Mouse (Mus musculus): Measurements from ENCODE around the gene Nckap5. TPM values are rescaled to one million over a fixed set of nuclear protein-coding genes. Genes with fewer than 3 reads are reported as not detected.

The Nckap5 gene
- polyA plus RNA-seq, 1 experiment from 2014 or later: 6.9 TPM

DNA sequence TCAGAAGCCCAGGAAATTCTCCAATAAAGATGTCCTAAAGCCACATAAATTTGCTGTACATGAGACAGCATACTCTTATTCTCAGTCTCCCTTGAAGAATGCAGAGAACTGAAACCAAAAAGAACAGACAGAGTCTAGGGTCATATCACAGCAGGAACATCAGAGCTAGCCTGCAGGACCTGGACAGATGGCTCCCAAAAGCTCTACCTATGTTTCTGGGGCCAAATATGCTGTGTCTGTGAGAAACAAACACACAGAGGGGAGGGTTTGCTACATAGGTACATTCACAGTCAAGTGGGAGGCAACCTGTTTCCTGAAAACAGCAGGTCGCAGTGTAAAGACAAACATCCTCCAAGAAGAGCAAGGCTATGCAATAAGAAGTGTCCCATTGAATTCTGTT, 509.9 kb downstream of the Nckap5 start:
- no peak overlapping the region for H3K4me3 ChIP-seq
- H3K36me3 ChIP-seq (replicated peaks): no peaks in the 10 kb centered on the region
- H3K4me1 ChIP-seq: no peaks in the 10 kb centered on the region
- no peak overlapping the region for H3K27ac ChIP-seq (replicated peaks)
- no peak for DNase-seq (ENCODE audit: low spot score)
- H3K9me3 ChIP-seq: no peaks in the 10 kb centered on the region
- WGBS: 80% methylated on average over 1 of the region's 1 CpGs
- H3K27me3 ChIP-seq (replicated peaks; ENCODE audit: low read depth, poor library complexity, severe bottlenecking): no peaks in the 10 kb centered on the region

DNA sequence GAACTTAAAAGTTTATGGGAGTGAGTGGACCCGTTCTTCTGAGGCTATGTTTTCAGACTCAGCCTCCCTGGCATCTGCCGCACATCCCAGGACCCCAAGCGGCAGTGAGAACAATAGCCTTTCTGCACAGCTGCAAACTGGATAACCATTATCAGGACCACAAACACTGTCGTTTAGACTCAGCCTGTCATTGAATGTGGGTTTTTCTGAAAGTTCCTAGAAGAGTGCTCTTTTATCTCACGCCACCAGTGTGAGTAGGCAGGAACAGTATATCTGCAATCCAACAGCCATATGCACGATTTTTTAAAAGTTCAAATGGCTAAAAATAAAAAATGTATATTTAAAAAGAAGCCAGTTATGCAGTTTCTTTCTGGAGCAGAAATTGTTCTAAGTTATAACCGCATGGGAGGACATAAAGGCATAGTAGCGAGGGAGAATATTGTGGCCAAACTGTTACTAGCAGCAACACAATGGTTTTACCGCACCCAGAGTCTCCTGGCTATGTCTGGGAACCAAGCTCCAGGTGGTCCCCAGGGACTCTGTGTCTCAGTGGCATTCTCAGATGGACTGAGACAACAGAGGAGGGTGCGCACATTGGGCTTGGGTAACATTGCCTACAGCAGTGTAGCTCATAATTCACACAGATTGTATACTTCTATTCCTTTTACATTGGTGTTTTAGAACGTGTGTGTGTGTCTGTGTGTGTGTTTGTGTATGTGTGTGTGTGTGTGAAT, 512.6 kb downstream of the Nckap5 start:
- no peak overlapping the region for H3K4me3 ChIP-seq
- H3K27ac ChIP-seq (replicated peaks): no peak overlapping the region
- no peaks in the 10 kb centered on the region for H3K36me3 ChIP-seq (replicated peaks)
- no peak for DNase-seq (ENCODE audit: low spot score)
- H3K9me3 ChIP-seq: no peaks in the 10 kb centered on the region
- H3K4me1 ChIP-seq: no peaks in the 10 kb centered on the region
- WGBS: 74% methylated on average over 11 of the region's 11 CpGs
- H3K27me3 ChIP-seq (replicated peaks; ENCODE audit: low read depth, poor library complexity, severe bottlenecking): no peaks in the 10 kb centered on the region

DNA sequence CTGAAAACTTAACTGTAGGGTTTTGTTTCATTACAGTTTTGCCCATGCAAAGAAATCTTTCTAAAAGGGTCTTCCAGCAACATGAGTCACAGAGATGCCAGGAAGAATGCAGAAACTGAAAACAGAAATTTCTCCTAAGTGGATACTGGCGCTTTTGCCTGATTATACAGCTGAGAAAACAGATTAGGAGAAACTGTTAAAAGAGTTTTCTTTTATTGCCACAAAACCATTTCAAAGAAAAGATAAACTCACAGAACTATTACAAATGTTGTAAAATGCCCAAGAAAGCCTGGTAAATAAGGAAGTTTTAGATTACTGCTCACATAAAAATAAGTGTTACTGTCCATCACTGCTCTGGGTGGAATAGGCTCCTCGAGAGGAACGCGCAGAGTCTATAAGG, 513.3 kb downstream of the Nckap5 start:
- DNase-seq (ENCODE audit: low spot score): no peak
- Histone ChIP-seq H3K4me1 (no peaks in the 10 kb centered on the region), H3K4me3 (no peak overlapping the region), H3K36me3 (replicated peaks) (no peaks in the 10 kb centered on the region), H3K27ac (replicated peaks) (no peak overlapping the region), H3K27me3 (replicated peaks; ENCODE audit: low read depth, poor library complexity, severe bottlenecking) (no peaks in the 10 kb centered on the region), H3K9me3 (no peaks in the 10 kb centered on the region)
- WGBS: 87% methylated on average over 4 of the region's 4 CpGs

DNA sequence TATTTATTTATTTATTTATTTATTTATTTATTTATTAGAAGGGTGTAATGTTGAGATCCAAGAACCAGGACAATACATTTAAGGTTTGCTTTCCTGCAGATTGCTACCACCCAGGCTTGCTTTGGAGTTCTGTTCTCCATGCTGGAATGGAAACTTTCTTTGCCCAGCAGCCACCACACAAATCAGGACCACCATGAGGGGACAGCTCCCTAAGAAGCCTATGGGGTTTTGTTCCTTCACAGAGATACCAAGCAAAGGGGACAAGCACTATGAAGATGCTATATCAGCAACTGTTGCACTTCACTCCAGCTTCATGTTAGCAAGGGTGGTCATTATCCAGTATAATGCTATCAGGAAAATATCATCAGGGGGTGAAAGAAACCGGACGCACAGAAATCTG, 513.7 kb downstream of the Nckap5 start:
- DNase-seq (ENCODE audit: low spot score): peak; percentile 58
- Histone ChIP-seq H3K36me3 (replicated peaks) (no peaks in the 10 kb centered on the region), H3K27me3 (replicated peaks; ENCODE audit: low read depth, poor library complexity, severe bottlenecking) (no peaks in the 10 kb centered on the region), H3K9me3 (no peaks in the 10 kb centered on the region), H3K27ac (replicated peaks) (no peak overlapping the region), H3K4me3 (no peak overlapping the region), H3K4me1 (no peaks in the 10 kb centered on the region)
- 85% methylated on average over 2 of the region's 2 CpGs for WGBS

DNA sequence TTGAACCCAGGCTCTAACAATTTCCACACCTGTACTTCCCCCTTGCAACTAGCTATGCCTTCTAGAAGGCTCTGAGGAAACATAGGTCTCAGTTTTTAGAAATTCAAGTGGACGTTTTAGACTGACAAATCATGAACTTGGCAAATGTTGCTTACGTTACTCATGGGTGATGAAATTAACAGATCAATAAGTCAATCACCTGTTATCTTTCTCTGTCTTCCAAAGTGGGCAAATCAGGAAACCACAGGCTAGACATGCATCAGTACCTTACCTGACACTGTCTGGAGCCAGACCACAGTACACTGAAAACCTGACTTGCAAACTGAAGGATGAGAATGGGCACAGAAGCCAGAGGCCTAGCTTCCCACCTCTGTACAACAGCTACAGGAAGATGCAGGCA, 529.5 kb downstream of the Nckap5 start:
- Histone ChIP-seq H3K4me3 (no peak overlapping the region), H3K4me1 (no peaks in the 10 kb centered on the region), H3K36me3 (replicated peaks) (no peaks in the 10 kb centered on the region), H3K9me3 (no peaks in the 10 kb centered on the region), H3K27me3 (replicated peaks; ENCODE audit: low read depth, poor library complexity, severe bottlenecking) (no peaks in the 10 kb centered on the region), H3K27ac (replicated peaks) (no peak overlapping the region)
- WGBS: 88% methylated on average over 2 of the region's 2 CpGs
- DNase-seq (ENCODE audit: low spot score): no peak

DNA sequence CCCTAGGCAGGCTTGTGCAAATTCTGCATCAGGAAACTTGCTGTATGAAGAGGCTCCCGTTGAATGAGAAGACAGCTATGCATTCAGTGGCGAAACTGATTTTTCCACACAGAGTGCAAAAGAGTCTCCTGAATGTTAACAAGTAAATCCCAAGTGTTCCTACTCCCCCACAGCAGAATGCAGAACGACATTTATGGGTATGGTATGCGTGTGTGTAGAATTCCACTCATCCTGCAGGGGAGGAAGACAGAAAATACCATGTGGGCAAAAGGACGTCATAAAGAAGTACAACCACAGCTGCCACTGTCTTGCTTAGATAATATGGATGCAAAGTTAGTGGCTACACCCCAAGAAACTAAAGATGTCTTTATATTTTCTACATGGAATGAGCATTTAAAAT, 565.7 kb downstream of the Nckap5 start:
- H3K4me3 ChIP-seq: no peak overlapping the region
- 84% methylated on average over 5 of the region's 5 CpGs for WGBS
- no peaks in the 10 kb centered on the region for H3K4me1 ChIP-seq
- no peaks in the 10 kb centered on the region for H3K27me3 ChIP-seq (replicated peaks; ENCODE audit: low read depth, poor library complexity, severe bottlenecking)
- H3K36me3 ChIP-seq (replicated peaks): no peaks in the 10 kb centered on the region
- H3K27ac ChIP-seq (replicated peaks): no peak overlapping the region
- DNase-seq (ENCODE audit: low spot score): no peak
- H3K9me3 ChIP-seq: no peaks in the 10 kb centered on the region

DNA sequence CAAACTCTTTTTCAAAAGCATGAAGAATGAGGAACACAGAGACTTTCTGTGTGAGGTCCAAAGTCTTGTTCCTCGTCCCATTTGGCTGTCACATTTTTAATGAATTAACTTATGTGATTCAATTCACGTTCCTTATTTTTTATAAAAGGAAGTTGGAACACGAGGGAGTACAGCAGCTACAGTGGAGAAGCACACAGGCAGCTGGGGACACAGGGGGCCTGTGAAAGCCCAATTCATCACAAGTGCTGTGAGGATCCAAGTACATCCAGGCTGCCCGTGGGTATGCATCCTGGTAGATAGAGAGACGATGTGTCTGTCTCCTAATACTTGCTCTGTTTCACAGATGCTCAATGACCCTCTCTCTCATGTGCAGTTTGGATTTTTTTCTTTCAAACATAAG, 576.2 kb downstream of the Nckap5 start:
- H3K4me3 ChIP-seq: no peak overlapping the region
- no peak overlapping the region for H3K27ac ChIP-seq (replicated peaks)
- no peak for DNase-seq (ENCODE audit: low spot score)
- H3K27me3 ChIP-seq (replicated peaks; ENCODE audit: low read depth, poor library complexity, severe bottlenecking): no peaks in the 10 kb centered on the region
- no peaks in the 10 kb centered on the region for H3K36me3 ChIP-seq (replicated peaks)
- 84% methylated on average over 5 of the region's 5 CpGs for WGBS
- no peaks in the 10 kb centered on the region for H3K4me1 ChIP-seq
- no peaks in the 10 kb centered on the region for H3K9me3 ChIP-seq

DNA sequence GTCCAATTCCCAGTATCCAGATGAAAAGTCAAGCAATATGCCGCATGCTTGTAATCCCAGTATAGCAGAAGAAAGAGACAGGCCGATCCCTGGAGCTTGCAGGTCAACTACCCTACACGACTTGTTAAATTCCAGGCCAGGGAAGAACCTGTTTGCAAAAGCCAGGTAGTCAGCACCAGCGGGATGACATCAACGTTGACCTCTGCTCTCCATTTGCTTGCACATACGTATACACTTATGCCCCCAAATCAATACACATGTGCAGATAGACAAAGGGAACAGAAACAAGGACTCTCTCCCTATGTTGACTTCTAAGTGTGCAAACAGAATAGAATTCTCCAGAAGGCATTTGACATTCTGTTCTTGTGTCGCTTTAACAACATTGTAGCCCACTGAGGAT, 576.7 kb downstream of the Nckap5 start:
- H3K9me3 ChIP-seq: no peaks in the 10 kb centered on the region
- no peaks in the 10 kb centered on the region for H3K36me3 ChIP-seq (replicated peaks)
- no peak overlapping the region for H3K27ac ChIP-seq (replicated peaks)
- WGBS: 89% methylated on average over 7 of the region's 7 CpGs
- H3K4me1 ChIP-seq: no peaks in the 10 kb centered on the region
- no peaks in the 10 kb centered on the region for H3K27me3 ChIP-seq (replicated peaks; ENCODE audit: low read depth, poor library complexity, severe bottlenecking)
- H3K4me3 ChIP-seq: no peak overlapping the region
- DNase-seq (ENCODE audit: low spot score): no peak

DNA sequence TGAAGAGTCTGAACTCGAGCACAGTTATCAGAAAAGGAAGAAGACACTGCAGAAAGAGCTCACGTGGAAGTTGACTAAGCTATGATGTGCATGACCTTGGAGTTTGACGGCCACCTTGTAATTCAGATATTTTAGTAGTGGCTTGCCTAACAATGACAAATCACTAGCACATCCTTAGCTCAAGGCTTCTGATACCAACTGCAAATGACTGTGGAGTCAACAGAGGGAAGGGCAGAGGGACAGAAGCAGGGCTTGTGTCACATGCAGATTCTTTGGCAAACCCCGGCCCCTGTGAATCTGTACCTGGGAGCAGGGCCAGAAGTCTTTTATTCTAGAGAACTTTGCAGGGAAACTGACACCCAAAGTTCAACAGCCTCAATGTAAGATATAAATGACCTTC, 597.4 kb downstream of the Nckap5 start:
- H3K9me3 ChIP-seq: no peaks in the 10 kb centered on the region
- 88% methylated on average over 4 of the region's 4 CpGs for WGBS
- H3K27ac ChIP-seq (replicated peaks): no peak overlapping the region
- no peaks in the 10 kb centered on the region for H3K4me1 ChIP-seq
- no peaks in the 10 kb centered on the region for H3K27me3 ChIP-seq (replicated peaks; ENCODE audit: low read depth, poor library complexity, severe bottlenecking)
- no peak overlapping the region for H3K4me3 ChIP-seq
- no peak for DNase-seq (ENCODE audit: low spot score)
- no peaks in the 10 kb centered on the region for H3K36me3 ChIP-seq (replicated peaks)

DNA sequence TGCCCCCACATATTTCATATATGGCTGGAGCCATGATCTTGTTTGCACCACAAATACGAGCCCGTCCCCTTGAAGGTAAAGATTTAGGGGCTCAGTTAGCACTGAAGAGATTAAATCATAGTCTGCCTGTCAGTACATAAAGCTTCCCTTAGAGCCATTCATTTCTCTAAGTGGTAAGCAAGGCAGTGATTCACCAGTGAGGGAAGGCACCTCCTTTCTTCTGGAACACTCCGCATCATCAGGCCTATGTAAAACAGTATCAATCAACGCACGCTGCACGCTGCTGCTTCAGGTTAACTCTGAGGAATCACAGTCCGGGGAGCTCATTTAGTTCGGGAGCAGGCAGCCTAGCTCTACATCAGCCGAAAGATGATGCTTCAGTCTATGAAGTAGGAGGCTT, 599.4 kb downstream of the Nckap5 start:
- Histone ChIP-seq H3K27ac (replicated peaks) (no peak overlapping the region), H3K9me3 (no peaks in the 10 kb centered on the region), H3K4me3 (no peak overlapping the region), H3K27me3 (replicated peaks; ENCODE audit: low read depth, poor library complexity, severe bottlenecking) (no peaks in the 10 kb centered on the region), H3K36me3 (replicated peaks) (no peaks in the 10 kb centered on the region), H3K4me1 (no peaks in the 10 kb centered on the region)
- no peak for DNase-seq (ENCODE audit: low spot score)
- 79% methylated on average over 9 of the region's 9 CpGs for WGBS

DNA sequence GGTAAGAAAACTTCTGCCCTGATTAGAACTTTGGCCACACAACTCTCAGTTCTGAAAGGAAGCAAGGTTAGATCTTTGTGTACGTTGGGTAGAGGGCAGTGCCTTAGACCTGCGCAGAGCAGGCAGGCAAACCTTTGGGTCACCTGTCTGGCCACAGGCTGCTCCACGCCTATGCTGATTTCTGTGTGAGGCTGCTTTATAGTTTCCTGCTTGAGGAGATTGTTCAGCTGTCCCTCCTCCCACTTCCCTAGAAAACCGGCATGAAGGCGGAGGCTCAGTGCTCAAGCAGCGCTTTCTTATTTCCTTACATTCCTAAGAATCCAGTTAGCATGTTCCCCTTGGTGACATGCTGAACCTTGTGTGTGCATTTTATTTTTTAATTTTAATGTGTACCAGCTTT, 620.4 kb downstream of the Nckap5 start:
- no peaks in the 10 kb centered on the region for H3K4me1 ChIP-seq
- H3K9me3 ChIP-seq: no peaks in the 10 kb centered on the region
- H3K27me3 ChIP-seq (replicated peaks; ENCODE audit: low read depth, poor library complexity, severe bottlenecking): no peaks in the 10 kb centered on the region
- H3K36me3 ChIP-seq (replicated peaks): no peaks in the 10 kb centered on the region
- WGBS: 84% methylated on average over 6 of the region's 6 CpGs
- no peak overlapping the region for H3K4me3 ChIP-seq
- DNase-seq (ENCODE audit: low spot score): no peak
- no peak overlapping the region for H3K27ac ChIP-seq (replicated peaks)

DNA sequence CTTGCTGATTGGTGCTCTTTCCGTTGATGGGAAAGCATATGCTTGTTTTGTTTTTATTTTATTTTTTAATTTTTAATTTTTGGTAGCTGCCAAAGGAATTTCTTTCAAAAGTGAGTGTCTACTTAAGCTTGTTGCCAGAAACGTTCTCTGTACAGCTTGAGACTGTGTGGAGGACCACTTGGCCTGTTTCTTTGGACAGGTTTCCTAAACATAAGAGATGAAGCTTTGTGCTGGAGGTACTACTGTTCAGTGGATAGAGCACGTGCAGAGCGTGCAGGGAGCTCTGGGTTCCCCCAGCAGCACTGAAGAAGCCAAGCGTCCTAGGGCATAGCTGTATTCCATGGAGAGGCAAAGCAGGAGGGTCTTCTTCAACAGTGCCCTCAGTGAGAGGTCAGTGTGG, 620.9 kb downstream of the Nckap5 start:
- Histone ChIP-seq H3K4me3 (no peak overlapping the region), H3K9me3 (no peaks in the 10 kb centered on the region), H3K27me3 (replicated peaks; ENCODE audit: low read depth, poor library complexity, severe bottlenecking) (no peaks in the 10 kb centered on the region), H3K36me3 (replicated peaks) (no peaks in the 10 kb centered on the region), H3K27ac (replicated peaks) (no peak overlapping the region), H3K4me1 (no peaks in the 10 kb centered on the region)
- 88% methylated on average over 5 of the region's 5 CpGs for WGBS
- DNase-seq (ENCODE audit: low spot score): no peak

DNA sequence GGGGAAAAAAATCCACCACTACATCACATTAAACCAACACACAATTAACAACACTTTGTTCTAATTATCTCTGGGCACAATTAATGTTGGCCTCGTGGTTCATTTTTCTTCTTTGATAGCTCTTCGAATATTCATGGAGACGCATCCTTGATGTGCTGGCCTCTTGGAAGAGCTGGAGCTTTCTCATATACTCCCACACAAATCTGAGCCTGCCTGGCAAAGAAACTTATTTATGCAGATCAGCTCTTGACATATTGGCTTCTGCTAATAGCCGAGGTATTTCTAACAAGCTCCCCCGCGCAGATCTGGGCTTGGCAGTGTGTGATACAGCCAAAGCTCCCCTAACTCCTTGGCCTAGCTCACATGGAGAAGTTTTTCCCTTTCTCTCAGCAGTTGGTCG, 621.5 kb downstream of the Nckap5 start:
- no peaks in the 10 kb centered on the region for H3K36me3 ChIP-seq (replicated peaks)
- no peaks in the 10 kb centered on the region for H3K27me3 ChIP-seq (replicated peaks; ENCODE audit: low read depth, poor library complexity, severe bottlenecking)
- no peaks in the 10 kb centered on the region for H3K4me1 ChIP-seq
- no peak overlapping the region for H3K27ac ChIP-seq (replicated peaks)
- no peak for DNase-seq (ENCODE audit: low spot score)
- WGBS: 88% methylated on average over 7 of the region's 7 CpGs
- no peaks in the 10 kb centered on the region for H3K9me3 ChIP-seq
- H3K4me3 ChIP-seq: no peak overlapping the region

DNA sequence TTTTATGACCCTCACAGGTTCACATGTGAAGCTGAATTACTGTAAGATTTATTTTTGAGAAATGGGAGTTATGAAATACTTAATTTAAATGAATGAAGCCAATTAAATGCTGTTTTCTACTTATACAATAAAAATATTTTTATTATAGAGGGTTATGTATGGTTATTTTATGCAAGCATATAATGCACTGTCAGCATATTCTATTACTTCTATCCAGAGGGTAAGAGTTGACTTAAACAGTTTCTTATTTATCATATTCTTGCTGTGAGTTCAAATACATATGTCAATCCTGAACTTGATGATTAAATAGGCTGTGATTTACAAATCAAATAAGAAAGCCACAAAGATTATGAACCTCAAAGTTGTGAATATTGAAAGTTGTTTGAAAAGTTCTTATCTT, 633.7 kb downstream of the Nckap5 start:
- no peak for DNase-seq (ENCODE audit: low spot score)

More for the DNA sequence above, 633.7 kb downstream of the Nckap5 start:
- H3K27me3 ChIP-seq (replicated peaks; ENCODE audit: low read depth, poor library complexity, severe bottlenecking): no peaks in the 10 kb centered on the region
- no peak overlapping the region for H3K4me3 ChIP-seq
- H3K36me3 ChIP-seq (replicated peaks): no peaks in the 10 kb centered on the region
- no peak overlapping the region for H3K27ac ChIP-seq (replicated peaks)
- H3K4me1 ChIP-seq: no peaks in the 10 kb centered on the region
- H3K9me3 ChIP-seq: no peaks in the 10 kb centered on the region
